Mouse (Mus musculus) MN1 (cell line): ENCODE data around the gene Wdr25.

ENCODE experiments used
- DNase-seq: peaks from one replicate; pipeline ENCODE4 v3.0.0-alpha.2; 2016; ENCODE audit warnings: low spot score

The Wdr25 gene

GRCm38 (mm10) chr12:109068167-109068653 is 174.8 kb downstream of the Wdr25 start, which contains the start of gene Begain:
Gene Begain, minus strand, starts transcription at chr12:109068217.
- peak; percentile 27 for DNase-seq

- no peak for DNase-seq
Measured at GRCm38 (mm10) chr12:109068738-109069137, 175.3 kb downstream of the Wdr25 start.

- DNase-seq = no peak
Measured at GRCm38 (mm10) chr12:109069751-109070150, 176.3 kb downstream of the Wdr25 start.

- peak; percentile 27 for DNase-seq
Measured at GRCm38 (mm10) chr12:109071248-109071647, 177.8 kb downstream of the Wdr25 start.

GRCm38 (mm10) chr12:109074106-109074505 is 180.7 kb downstream of the Wdr25 start:
- DNase-seq = no peak

GRCm38 (mm10) chr12:109074777-109075285 is 181.4 kb downstream of the Wdr25 start:
- no peak for DNase-seq

- DNase-seq = no peak
Measured at GRCm38 (mm10) chr12:109077036-109077435, 183.6 kb downstream of the Wdr25 start.
